Mouse (Mus musculus) forebrain, embryonic 12.5 days (tissue): ENCODE results near the gene H2al2a. TPM values are rescaled to one million over a fixed set of nuclear protein-coding genes. Genes with fewer than 3 reads are reported as not detected.
A peak's percentile ranks its signal among the peaks of the same experiment; 100 is the strongest.

ENCODE experiments used
- ATAC-seq: fragments of 200-750 bp; cut with Nextera tagmentation; 2 replicates; pipeline ENCODE4 v1.8.0; 2017; ENCODE audit warnings: moderate TSS enrichment; ENCODE audit not compliant: low FRiP score
- H3K27ac ChIP-seq: fragments of 300-500 bp; sonication (generic); 2 replicates; pipeline ENCODE4 v1.5.1; 2016; ENCODE audit warnings: mild to moderate bottlenecking
- H3K27me3 ChIP-seq: fragments of 300-500 bp; sonication (generic); 2 replicates; pipeline ENCODE4 v1.6.1; 2016; ENCODE audit warnings: mild to moderate bottlenecking
- H3K36me3 ChIP-seq: fragments of 300-500 bp; sonication (generic); replicated peaks from 2 replicates; pipeline ENCODE4 v1.6.1; 2016; ENCODE audit warnings: mild to moderate bottlenecking
- H3K4me1 ChIP-seq: fragments of 300-500 bp; sonication (generic); 2 replicates; pipeline ENCODE4 v1.6.1; 2016
- H3K4me2 ChIP-seq: fragments of 300-500 bp; sonication (generic); 2 replicates; pipeline ENCODE4 v1.6.1; 2016; ENCODE audit warnings: mild to moderate bottlenecking, moderate library complexity
- H3K4me3 ChIP-seq: fragments of 300-500 bp; sonication (generic); replicated peaks from 2 replicates; pipeline ENCODE4 v1.5.1; 2016; ENCODE audit warnings: mild to moderate bottlenecking
- H3K9ac ChIP-seq: fragments of 300-500 bp; sonication (generic); 2 replicates; pipeline ENCODE4 v1.6.1; 2016; ENCODE audit warnings: mild to moderate bottlenecking
- H3K9me3 ChIP-seq: fragments of 300-500 bp; sonication (generic); 2 replicates; pipeline ENCODE4 v1.6.1; 2016
- WGBS: fragments of 180-500 bp; shearing (Covaris S2); methylation state at CpG from one replicate; pipeline ENCODE4 v1.1.7; 2016; 5-methylcytosine and 5-hydroxymethylcytosine counted together
- polyA plus RNA-seq: library from polyadenylated mRNA; unstranded; fragments of >200 nt; fragmentation: Nextera tagmentation; extraction: Ambion mirVana; gene quantifications from 2 replicates; pipeline ENCODE4 v1.2.1, GENCODE M21; 2016

The H2al2a gene
- not detected in 2 replicates for polyA plus RNA-seq

DNA sequence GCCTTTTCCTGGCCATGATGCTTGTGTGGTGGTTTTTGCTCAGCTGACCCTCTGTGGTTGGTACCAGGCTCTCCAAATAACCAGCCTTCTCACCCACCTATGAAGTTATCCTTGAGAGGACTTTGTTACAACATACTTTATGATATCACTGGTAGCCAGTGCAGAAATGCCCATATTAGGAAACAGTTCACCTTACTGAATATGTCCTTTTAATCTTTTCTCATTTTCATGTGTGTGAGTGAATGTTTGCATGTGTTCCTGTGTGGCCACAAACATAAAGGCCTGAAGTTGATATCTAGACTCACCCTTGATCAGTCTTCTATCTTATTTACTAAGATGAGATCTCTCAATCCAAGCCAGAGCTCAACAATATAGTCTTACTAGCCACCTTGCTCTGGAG lies at the start of gene H2al2a:
TSS of gene H2al2a (minus strand) at position 101 of the 400 bp plus-strand sequence.
- no peak for ATAC-seq
- no peaks in the 10 kb centered on the region for H3K36me3 ChIP-seq
- H3K9me3 ChIP-seq = no peaks in the 10 kb centered on the region

DNA sequence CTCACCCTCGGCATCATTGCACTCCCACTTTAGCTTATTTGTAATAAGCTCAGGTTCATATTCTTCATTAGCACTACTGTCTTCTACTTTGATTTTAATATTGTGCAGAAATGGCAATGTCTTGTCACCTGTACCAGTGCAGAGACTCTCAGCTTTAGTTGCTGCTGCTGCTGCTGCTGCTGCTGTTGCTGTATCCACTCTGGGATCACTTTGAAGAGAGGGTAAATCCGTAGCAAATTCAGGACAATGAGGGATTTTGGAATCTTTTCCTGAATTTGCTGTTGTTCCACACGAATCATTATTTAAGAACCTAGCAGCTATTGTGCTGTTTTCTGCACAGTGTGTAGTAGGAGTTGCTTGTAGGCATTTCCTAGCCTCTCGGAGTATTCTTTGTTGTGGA lies 49.4 kb upstream of the H2al2a start:
- H3K4me1 ChIP-seq = peaks cover 43% of the 10 kb centered on the region

More for the DNA sequence above, at the start of gene H2al2a:
- no peaks in the 10 kb centered on the region for H3K4me1 ChIP-seq
- no peak within 1 kb of the TSS for H3K9ac ChIP-seq
- no peaks in the 10 kb centered on the region for H3K27me3 ChIP-seq
- no peak within 1 kb of the TSS for H3K4me3 ChIP-seq
- H3K27ac ChIP-seq = no peak within 1 kb of the TSS
- no peak within 1 kb of the TSS for H3K4me2 ChIP-seq

DNA sequence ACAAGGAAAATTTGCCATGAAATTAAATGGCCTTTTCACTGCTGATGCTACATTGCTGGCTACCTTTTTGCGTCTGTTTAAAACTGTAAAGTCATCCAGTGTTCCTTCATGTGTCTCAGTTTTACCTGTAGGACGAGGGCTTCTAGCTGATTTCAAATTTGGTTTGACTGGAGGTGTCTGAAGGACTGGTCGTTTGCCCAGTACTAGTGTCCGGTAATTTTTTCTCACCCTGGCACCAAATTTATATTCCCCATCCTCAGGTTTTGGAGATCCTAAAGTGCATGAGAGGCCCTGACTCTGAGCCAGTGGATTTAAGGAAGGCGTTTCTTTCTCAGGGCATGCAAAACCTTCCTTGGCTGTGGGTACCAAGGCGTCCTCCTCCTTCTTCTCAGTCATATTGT lies 49.0 kb upstream of the H2al2a start:
- no peak for ATAC-seq
- 3% methylated on average over 6 of the region's 6 CpGs for WGBS
- Histone ChIP-seq H3K27ac (peak overlapping the region; percentile 100), H3K27me3 (no peaks in the 10 kb centered on the region), H3K9me3 (no peaks in the 10 kb centered on the region), H3K4me2 (peak overlapping the region; percentile 85), H3K4me3 (peak overlapping the region; percentile 100), H3K36me3 (no peaks in the 10 kb centered on the region), H3K4me1 (peaks cover 44% of the 10 kb centered on the region), H3K9ac (peak overlapping the region; percentile 100)

More for the DNA sequence above, 49.4 kb upstream of the H2al2a start:
- 0% methylated on average over 4 of the region's 4 CpGs for WGBS
- no peaks in the 10 kb centered on the region for H3K27me3 ChIP-seq
- peak overlapping the region; percentile 85 for H3K4me2 ChIP-seq
- peak overlapping the region; percentile 100 for H3K27ac ChIP-seq
- H3K36me3 ChIP-seq = no peaks in the 10 kb centered on the region
- peak overlapping the region; percentile 100 for H3K9ac ChIP-seq
- H3K4me3 ChIP-seq = peak overlapping the region; percentile 100
- ATAC-seq = no peak
- no peaks in the 10 kb centered on the region for H3K9me3 ChIP-seq

DNA sequence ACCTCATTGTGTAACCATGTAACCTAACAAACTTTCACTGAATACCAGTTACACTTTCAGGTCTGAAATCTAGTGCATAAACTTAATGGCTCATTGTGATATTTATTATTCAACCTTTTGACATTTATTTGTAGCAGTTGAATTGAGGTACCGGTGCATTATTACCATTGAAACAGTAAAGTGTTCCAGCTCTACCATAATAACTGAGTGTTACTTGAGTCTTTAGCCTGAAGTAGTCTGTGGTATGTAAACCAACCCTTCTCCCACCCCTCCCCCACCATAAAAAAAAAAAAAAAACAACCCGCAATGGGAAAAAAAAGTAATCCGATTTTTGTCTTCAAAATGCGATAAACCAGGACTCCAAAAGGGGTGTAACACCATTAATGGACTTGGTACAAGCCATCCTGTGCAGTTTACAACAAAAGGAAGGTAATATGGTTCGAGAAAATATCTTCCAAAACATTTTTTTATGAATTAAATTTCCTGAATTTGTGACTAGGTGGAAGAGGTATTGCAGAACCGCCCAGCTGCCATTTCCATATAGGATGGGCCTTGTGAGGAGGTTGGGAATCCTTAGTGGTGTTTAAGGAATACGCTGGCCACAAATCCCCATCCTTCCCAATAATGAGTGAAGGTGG lies 48.5 kb upstream of the H2al2a start:
- H3K9me3 ChIP-seq = no peaks in the 10 kb centered on the region
- peaks cover 45% of the 10 kb centered on the region for H3K4me1 ChIP-seq
- H3K27ac ChIP-seq = peak overlapping the region; percentile 100
- H3K27me3 ChIP-seq = no peaks in the 10 kb centered on the region
- peak overlapping the region; percentile 100 for H3K4me3 ChIP-seq
- peak overlapping the region; percentile 100 for H3K9ac ChIP-seq
- H3K36me3 ChIP-seq = no peaks in the 10 kb centered on the region; the same call in 1 of the 2 replicates
- no peak for ATAC-seq
- WGBS = under 1% methylated on average over 7 of the region's 7 CpGs
- peak overlapping the region; percentile 85 for H3K4me2 ChIP-seq

DNA sequence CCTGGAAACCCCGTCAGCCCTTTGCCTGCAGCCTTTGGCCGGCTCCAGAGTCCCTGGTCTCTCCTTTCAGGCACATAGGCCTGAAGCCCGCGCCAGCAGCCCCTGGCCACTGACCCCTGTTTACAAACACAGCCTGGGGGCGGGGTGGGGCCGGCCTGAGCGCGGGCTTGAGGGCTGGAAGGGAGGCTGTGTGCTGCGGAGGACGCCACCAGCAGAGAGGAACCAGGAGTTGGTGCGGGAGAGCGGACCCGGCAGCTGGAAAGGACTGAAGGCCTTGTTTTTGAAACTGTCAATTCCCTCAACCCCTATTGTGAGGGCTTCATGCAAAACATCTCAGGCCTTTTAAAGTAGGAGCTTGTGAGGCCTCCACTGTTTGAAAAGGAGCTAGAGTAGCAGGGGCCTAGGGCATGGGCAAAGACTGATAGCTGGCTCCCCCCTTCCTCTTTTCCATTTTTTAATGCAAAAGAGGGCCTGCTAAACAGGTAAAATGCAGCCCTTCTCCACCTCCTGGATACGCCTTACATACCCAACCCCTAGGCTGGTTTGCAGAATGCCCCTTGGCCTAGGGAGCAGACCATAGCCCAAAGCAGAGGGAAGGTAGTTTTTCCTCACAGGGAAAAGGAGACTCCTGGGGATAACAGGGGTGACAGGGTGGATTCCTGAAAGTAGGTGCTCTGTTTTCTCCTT lies 44.6 kb upstream of the H2al2a start:
- H3K4me3 ChIP-seq = peak overlapping the region; percentile 100
- H3K27me3 ChIP-seq = no peaks in the 10 kb centered on the region
- H3K36me3 ChIP-seq = no peaks in the 10 kb centered on the region; the same call in 1 of the 2 replicates
- peak overlapping the region; percentile 90 for H3K9ac ChIP-seq
- WGBS = under 1% methylated on average over 14 of the region's 14 CpGs
- H3K9me3 ChIP-seq = no peaks in the 10 kb centered on the region
- H3K27ac ChIP-seq = peak overlapping the region; percentile 98
- ATAC-seq = peak; percentile 91
- H3K4me2 ChIP-seq = peak overlapping the region; percentile 85
- H3K4me1 ChIP-seq = peaks cover 69% of the 10 kb centered on the region

DNA sequence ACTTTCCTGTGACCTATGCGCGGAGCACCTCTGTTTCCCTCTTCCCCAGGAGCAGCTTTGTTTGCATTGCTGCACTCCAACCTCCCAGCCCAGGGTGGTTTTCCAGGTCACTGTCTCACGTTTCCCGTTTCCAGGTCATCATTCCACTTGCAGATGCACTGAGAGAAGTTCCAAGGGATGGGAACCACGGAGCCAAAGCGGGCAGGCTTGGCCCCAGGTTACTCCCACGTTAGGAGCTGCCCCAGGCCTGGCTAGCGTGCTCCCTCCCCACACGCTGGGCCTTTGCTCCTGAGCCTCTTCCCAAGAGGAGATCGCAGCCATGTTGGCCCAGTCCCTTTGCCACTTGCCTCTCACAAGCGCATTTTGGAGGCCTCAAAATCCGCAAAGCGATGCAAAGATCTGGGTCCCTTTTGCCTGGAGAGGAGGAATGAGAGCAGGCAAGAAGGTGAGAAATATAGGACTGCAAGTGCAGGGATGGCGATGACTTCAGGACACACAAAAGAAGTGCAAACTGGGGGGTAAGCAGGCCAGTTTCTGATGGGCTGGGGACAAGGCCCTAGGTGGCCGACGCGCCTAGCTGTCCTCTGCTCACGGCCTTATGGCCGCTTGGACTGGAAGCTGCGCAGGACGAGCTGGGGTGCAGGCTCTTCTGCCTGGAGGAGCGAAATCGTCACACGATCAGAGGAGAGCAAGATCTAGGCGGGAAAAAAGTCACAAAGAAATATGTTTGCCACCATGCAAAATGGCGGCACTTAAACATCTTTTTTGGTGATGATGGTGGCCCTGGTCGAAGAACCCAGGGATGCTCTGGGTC lies 43.8 kb upstream of the H2al2a start:
- Histone ChIP-seq H3K9ac (peak overlapping the region; percentile 90), H3K4me3 (peak overlapping the region; percentile 100), H3K4me1 (peaks cover 71% of the 10 kb centered on the region), H3K27me3 (no peaks in the 10 kb centered on the region), H3K27ac (peak overlapping the region; percentile 98), H3K9me3 (no peaks in the 10 kb centered on the region), H3K36me3 (no peaks in the 10 kb centered on the region; the same call in 1 of the 2 replicates), H3K4me2 (peak overlapping the region; percentile 85)
- WGBS = 2% methylated on average over 27 of the region's 27 CpGs
- ATAC-seq = peak; percentile 45

DNA sequence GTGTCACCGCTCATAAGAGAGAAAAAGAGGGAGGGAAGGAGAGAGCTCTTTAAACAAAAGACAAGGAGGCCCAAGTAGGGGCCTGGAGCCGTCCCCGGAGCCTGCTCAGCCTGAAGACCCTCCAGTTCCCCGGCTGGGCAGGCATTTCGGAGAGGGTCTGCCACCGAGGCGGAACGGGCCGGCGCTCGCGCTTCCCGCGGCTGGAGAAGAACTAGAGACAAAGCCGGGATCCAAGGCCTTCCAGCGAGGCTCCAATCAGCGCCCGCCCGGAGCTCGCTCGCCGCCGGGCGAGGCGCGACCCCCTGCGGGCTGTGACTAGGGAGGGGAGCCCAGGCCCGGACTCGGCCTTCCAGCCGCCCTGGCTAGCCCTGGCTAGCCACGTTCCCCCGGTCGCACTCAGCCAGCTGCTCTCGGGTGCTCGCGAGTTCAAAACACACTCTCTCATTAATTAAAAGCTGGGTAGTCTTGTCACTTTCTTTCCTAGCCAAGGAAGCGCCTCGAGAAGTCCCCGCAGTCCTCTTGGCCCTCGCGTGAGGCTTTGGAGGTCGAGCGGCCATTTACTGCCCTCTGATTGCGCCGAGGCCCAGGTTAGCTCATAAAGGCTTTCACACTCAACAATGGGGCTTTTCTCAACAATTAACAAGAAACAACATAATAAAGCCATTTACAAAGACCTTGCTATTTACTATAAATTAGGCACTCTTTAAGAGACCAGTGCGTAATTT lies 43.0 kb upstream of the H2al2a start:
- Histone ChIP-seq H3K36me3 (no peaks in the 10 kb centered on the region; the same call in 1 of the 2 replicates), H3K9ac (peak overlapping the region; percentile 90), H3K4me1 (peaks cover 78% of the 10 kb centered on the region), H3K4me3 (peak overlapping the region; percentile 100), H3K4me2 (peak overlapping the region; percentile 85), H3K9me3 (no peaks in the 10 kb centered on the region), H3K27me3 (no peaks in the 10 kb centered on the region), H3K27ac (peak overlapping the region; percentile 98)
- under 1% methylated on average over 46 of the region's 46 CpGs for WGBS
- ATAC-seq = peak; percentile 55

DNA sequence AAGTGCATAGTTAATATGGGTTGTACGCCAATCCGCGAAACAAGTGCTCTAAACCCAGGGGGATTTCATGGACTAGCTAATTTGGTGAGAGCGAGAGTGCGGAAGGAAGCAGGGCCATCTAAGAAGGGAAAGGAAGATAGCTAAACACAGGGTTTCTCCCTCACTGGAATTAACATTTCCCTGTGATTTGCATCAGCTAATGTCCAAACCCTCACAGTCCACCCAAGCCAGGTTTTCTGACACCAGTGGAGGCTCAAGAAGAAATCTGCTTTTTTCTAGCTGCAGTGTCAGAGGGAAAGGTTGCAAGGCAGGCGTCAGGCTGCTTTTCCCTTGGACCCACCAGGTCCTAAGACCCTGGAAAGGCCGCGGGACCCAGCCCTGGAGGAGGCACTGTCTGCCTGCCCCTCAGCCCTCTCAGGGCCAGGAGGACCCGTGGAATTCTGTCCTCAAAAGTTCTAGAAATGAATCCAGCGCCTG lies 42.2 kb upstream of the H2al2a start:
- Histone ChIP-seq H3K9ac (peak overlapping the region; percentile 90), H3K27ac (peak overlapping the region; percentile 98), H3K36me3 (no peaks in the 10 kb centered on the region; the same call in 1 of the 2 replicates), H3K4me1 (peaks cover 83% of the 10 kb centered on the region), H3K4me2 (peak overlapping the region; percentile 85), H3K27me3 (no peaks in the 10 kb centered on the region), H3K9me3 (no peaks in the 10 kb centered on the region), H3K4me3 (peak overlapping the region; percentile 100)
- ATAC-seq = no peak
- 13% methylated on average over 10 of the region's 10 CpGs for WGBS

DNA sequence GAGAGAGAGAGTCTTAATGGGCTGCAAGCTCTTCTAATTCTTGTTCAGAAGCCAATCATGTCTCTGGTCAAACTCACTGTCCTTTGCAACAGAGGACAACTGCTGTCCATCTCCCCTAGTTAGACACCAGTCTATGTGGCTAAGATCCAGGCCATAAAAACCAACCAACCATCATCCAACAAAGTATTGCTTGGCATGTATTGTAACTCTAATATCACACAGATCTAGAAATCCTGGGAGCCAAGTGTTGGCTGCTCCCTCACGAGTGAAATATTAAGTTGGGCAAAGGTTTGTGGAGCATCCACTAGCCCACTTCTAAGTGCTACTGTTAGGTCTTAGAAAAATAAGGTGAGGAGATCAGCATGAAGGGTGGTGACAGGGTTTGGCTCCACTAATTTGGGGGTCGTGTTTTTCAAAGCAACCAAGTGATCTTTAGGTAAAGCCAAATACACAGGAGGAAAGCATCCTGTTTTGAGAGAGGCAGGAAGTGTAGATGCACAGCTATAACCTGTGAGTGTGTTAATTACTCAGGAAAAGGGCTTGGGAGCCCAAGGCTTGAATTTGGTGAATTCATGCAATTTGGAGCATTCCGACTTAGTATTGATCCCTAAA lies 41.5 kb upstream of the H2al2a start:
- Histone ChIP-seq H3K9ac (peak overlapping the region; percentile 90; the same call in 1 of the 2 replicates), H3K27ac (no peak overlapping the region), H3K27me3 (no peaks in the 10 kb centered on the region), H3K4me1 (peaks cover 88% of the 10 kb centered on the region), H3K4me2 (peak overlapping the region; percentile 85), H3K36me3 (no peaks in the 10 kb centered on the region; the same call in 1 of the 2 replicates), H3K9me3 (no peaks in the 10 kb centered on the region), H3K4me3 (no peak overlapping the region)
- ATAC-seq = no peak
- WGBS = 35% methylated on average over 3 of the region's 3 CpGs

DNA sequence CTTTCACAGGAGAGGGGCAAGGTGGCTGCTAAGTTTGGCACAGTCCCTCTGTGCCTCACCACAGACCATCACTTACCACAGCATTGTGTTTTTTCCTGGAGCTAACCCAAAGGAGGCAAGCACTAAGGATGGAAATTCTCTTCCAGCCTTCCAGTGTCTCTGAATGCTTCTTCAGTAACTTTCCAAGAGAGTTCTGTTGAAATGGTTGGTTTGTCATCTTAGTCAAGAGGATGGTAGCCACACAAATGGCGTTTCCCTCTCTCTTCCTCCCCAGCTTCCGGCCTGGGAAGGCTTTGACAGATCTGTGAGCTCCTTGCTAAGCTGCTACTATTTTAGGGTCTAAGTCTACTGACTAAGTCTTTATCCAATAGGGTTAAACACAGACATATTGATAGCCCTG lies 40.7 kb upstream of the H2al2a start, which contains the start of gene A930004D18Rik:
TSS of gene A930004D18Rik (minus strand) at position 247 of the 400 bp plus-strand sequence.
- Histone ChIP-seq H3K4me1 (peaks cover 88% of the 10 kb centered on the region), H3K9me3 (no peaks in the 10 kb centered on the region), H3K27ac (no peak within 1 kb of the TSS), H3K36me3 (no peaks in the 10 kb centered on the region; the same call in 1 of the 2 replicates), H3K4me2 (peak within 1 kb of the TSS; percentile 85), H3K27me3 (no peaks in the 10 kb centered on the region), H3K4me3 (no peak within 1 kb of the TSS), H3K9ac (peak within 1 kb of the TSS; percentile 90; the same call in 1 of the 2 replicates)
- WGBS = 56% methylated on average over 2 of the region's 2 CpGs
- no peak for ATAC-seq
